Mouse (Mus musculus) midbrain, embryonic 11.5 days (tissue): ENCODE measurements around the gene Gabrb1. TPM values are rescaled to one million over a fixed set of nuclear protein-coding genes. Genes with fewer than 3 reads are reported as not detected.

ENCODE experiments used
- ATAC-seq: fragments of 200-750 bp; cut with Nextera tagmentation; 2 replicates; pipeline ENCODE4 v1.8.0; 2017; ENCODE audit warnings: moderate TSS enrichment, moderate library complexity; ENCODE audit not compliant: low FRiP score
- DNase-seq: peaks from one replicate; pipeline ENCODE4 v3.0.0; 2015; ENCODE audit warnings: low spot score; ENCODE audit errors: missing footprints
- H3K27ac ChIP-seq: fragments of 300-500 bp; sonication (generic); 2 replicates; pipeline ENCODE4 v1.5.1; 2014; ENCODE audit warnings: low read depth, low read length
- H3K27me3 ChIP-seq: fragments of 300-500 bp; sonication (generic); 2 replicates; pipeline ENCODE4 v1.6.1; 2014; ENCODE audit warnings: mild to moderate bottlenecking, low read length, moderate library complexity, mixed read lengths; ENCODE audit not compliant: control insufficient read depth, insufficient read depth
- H3K36me3 ChIP-seq: fragments of 300-500 bp; sonication (generic); 2 replicates; pipeline ENCODE4 v1.6.1; 2014; ENCODE audit warnings: mild to moderate bottlenecking, low read length, moderate library complexity, mixed read lengths; ENCODE audit not compliant: control insufficient read depth, insufficient read depth
- H3K4me1 ChIP-seq: fragments of 300-500 bp; sonication (generic); 2 replicates; pipeline ENCODE4 v1.6.1; 2014; ENCODE audit warnings: low read length; ENCODE audit not compliant: control insufficient read depth, insufficient read depth
- H3K4me2 ChIP-seq: fragments of 300-500 bp; sonication (generic); 2 replicates; pipeline ENCODE4 v1.6.1; 2014; ENCODE audit warnings: mild to moderate bottlenecking, moderate library complexity
- H3K4me3 ChIP-seq: fragments of 300-500 bp; sonication (generic); 2 replicates; pipeline ENCODE4 v1.5.1; 2014; ENCODE audit warnings: low read depth, low read length
- H3K9ac ChIP-seq: fragments of 300-500 bp; sonication (generic); 2 replicates; pipeline ENCODE4 v1.6.1; 2014; ENCODE audit warnings: low read length
- H3K9me3 ChIP-seq: fragments of 300-500 bp; sonication (generic); 2 replicates; pipeline ENCODE4 v1.6.1; 2016; ENCODE audit warnings: low read length; ENCODE audit not compliant: control insufficient read depth
- WGBS: fragments of 180-500 bp; shearing (Covaris S2); extraction: QIAGEN DNeasy Blood & Tissue Kit; methylation state at CpG from one replicate; pipeline ENCODE4 v1.1.7; 2014; 5-methylcytosine and 5-hydroxymethylcytosine counted together
- polyA plus RNA-seq: library from polyadenylated mRNA; unstranded; fragments of >200 nt; fragmentation: Nextera tagmentation; extraction: Ambion mirVana; gene quantifications from 2 replicates; pipeline ENCODE4 v1.2.1, GENCODE M21; 2014

The Gabrb1 gene
- polyA plus RNA-seq, 1 experiment from 2014 or later, result 0.90 TPM

- no peak overlapping the region for H3K4me2 ChIP-seq
- no peaks in the 10 kb centered on the region for H3K36me3 ChIP-seq
- DNase-seq (no peak), ATAC-seq (no peak)
- H3K4me3 ChIP-seq, result no peak overlapping the region
- H3K9ac ChIP-seq, result no peak overlapping the region
- H3K4me1 ChIP-seq, result peaks cover 10% of the 10 kb centered on the region
- H3K27me3 ChIP-seq, result no peaks in the 10 kb centered on the region
- H3K9me3 ChIP-seq, result no peaks in the 10 kb centered on the region
- H3K27ac ChIP-seq, result no peak overlapping the region
- WGBS, result 76% methylated on average over 6 of the region's 6 CpGs
These were observed 512.2 kb downstream of the Gabrb1 start for GRCm38 (mm10) chr5:72170067-72170466.

DNA sequence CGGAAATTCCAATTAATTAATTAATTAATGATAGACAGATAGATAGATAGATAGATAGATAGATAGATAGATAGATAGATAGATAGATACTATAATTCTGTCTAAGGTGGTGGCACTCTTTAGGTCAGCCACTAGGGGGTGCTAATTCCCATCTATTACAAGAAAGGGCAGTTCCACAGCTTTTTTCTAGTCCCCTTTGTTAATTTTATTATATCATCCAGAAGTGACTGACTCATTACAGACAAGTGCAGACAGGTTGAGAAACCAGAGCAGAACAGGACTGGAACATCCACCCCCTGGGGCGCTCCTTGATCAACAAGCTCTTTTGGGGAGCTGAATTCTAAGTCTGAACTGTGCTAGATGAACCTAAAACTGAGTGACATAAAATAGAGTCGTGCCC, 514.8 kb downstream of the Gabrb1 start:
- peaks cover 8% of the 10 kb centered on the region for H3K4me1 ChIP-seq
- no peak for ATAC-seq
- H3K9me3 ChIP-seq, result no peaks in the 10 kb centered on the region
- no peaks in the 10 kb centered on the region for H3K36me3 ChIP-seq
- WGBS, result 39% methylated on average over 3 of the region's 3 CpGs
- no peak overlapping the region for H3K27ac ChIP-seq
- no peak overlapping the region for H3K4me3 ChIP-seq
- H3K27me3 ChIP-seq, result no peaks in the 10 kb centered on the region
- H3K4me2 ChIP-seq, result no peak overlapping the region
- no peak overlapping the region for H3K9ac ChIP-seq
- peak; percentile 93 for DNase-seq

- H3K4me3 ChIP-seq, result no peak overlapping the region
- peaks cover 8% of the 10 kb centered on the region for H3K4me1 ChIP-seq
- H3K9me3 ChIP-seq, result no peaks in the 10 kb centered on the region
- no peak overlapping the region for H3K4me2 ChIP-seq
- 77% methylated on average over 1 of the region's 1 CpGs for WGBS
- no peaks in the 10 kb centered on the region for H3K27me3 ChIP-seq
- ATAC-seq, result no peak
- no peak overlapping the region for H3K9ac ChIP-seq
- H3K36me3 ChIP-seq, result no peaks in the 10 kb centered on the region
- DNase-seq, result no peak
- H3K27ac ChIP-seq, result no peak overlapping the region
These were observed 515.6 kb downstream of the Gabrb1 start for GRCm38 (mm10) chr5:72173521-72173920.

DNA sequence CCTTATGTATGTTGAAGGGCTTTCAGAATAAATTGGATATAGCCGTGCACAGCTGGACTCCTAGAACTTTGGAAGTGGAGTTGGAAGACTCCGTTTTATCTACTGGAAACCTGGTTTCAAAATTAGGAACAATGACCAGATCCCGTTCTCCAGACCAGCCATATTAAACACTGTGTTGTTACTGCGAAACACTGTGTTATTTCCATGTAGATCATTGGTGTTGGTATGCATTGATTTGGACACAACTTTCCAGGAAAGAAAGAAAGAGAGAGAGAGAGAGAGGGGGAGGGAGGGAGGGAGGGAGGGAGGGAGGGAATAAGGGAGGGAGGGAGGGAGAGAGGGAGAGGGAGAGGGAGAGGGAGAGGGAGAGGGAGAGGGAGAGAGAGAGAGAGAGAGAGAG, 517.1 kb downstream of the Gabrb1 start:
- Histone ChIP-seq H3K27ac (peak overlapping the region; percentile 72), H3K4me2 (no peak overlapping the region; the same call in 1 of the 2 replicates), H3K27me3 (no peaks in the 10 kb centered on the region), H3K36me3 (no peaks in the 10 kb centered on the region), H3K9me3 (no peaks in the 10 kb centered on the region), H3K4me3 (no peak overlapping the region), H3K4me1 (peaks cover 8% of the 10 kb centered on the region), H3K9ac (no peak overlapping the region)
- WGBS, result 36% methylated on average over 4 of the region's 4 CpGs
- ATAC-seq (peak; percentile 51), DNase-seq (peak; percentile 86)

DNA sequence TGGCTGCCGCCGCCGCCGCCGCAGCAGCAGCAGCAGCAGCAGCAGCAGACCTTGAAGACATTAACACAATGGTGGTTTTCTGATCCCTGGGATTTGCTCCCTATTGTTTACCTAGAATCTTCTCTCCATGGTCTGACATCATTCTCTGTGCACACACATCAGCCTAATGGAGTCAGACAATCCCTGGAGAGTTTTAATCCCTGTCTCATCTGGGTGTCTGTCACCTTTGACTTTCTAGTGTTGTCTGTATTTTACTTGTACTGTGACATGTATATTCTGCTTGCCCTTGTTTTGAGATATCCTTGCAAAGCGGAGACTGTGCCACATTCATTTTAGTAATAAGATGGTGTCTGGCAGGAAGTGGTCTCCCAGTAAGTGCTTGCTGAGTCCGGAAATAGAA, 517.6 kb downstream of the Gabrb1 start:
- peak overlapping the region; percentile 72 for H3K27ac ChIP-seq
- DNase-seq, result peak; percentile 95

GRCm38 (mm10) chr5:72181194-72181593, 523.3 kb downstream of the Gabrb1 start:
- H3K4me2 ChIP-seq, result no peak overlapping the region
- ATAC-seq (no peak), DNase-seq (no peak)
- 56% methylated on average over 1 of the region's 1 CpGs for WGBS
- peaks cover 2% of the 10 kb centered on the region for H3K4me1 ChIP-seq
- H3K27me3 ChIP-seq, result no peaks in the 10 kb centered on the region
- H3K9me3 ChIP-seq, result no peaks in the 10 kb centered on the region
- no peak overlapping the region for H3K27ac ChIP-seq
- H3K36me3 ChIP-seq, result no peaks in the 10 kb centered on the region
- no peak overlapping the region for H3K4me3 ChIP-seq
- no peak overlapping the region for H3K9ac ChIP-seq

More for the DNA sequence above, 517.6 kb downstream of the Gabrb1 start:
- Histone ChIP-seq H3K9ac (no peak overlapping the region), H3K4me1 (peaks cover 8% of the 10 kb centered on the region), H3K27me3 (no peaks in the 10 kb centered on the region), H3K4me2 (peak overlapping the region; percentile 29; the same call in 1 of the 2 replicates), H3K36me3 (no peaks in the 10 kb centered on the region), H3K9me3 (no peaks in the 10 kb centered on the region), H3K4me3 (no peak overlapping the region)
- 3% methylated on average over 7 of the region's 7 CpGs for WGBS
- peak; percentile 91 for ATAC-seq

DNA sequence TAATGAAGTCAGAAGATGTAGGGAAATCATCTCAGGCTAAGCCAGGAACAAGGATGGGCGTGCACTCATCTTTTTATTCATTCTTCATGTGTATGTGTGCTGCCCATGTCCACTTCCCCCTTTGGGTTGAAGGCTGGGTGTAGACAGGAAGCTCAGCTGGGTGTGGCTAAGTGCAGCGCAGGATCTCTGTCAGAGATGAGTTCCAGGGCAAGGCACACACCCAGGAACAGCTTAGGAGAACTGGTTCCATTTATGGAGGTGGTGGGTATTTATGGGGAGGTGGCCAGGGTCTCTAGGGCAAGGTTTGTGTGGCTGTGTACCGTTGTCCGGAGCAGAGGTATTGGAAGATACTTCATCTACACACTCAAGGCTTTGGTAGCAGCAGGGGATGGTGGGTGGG, 524.9 kb downstream of the Gabrb1 start:
- ATAC-seq, result no peak
- Histone ChIP-seq H3K36me3 (no peaks in the 10 kb centered on the region), H3K4me3 (no peak overlapping the region), H3K9me3 (no peaks in the 10 kb centered on the region), H3K27me3 (no peaks in the 10 kb centered on the region), H3K4me1 (no peaks in the 10 kb centered on the region), H3K27ac (no peak overlapping the region), H3K4me2 (no peak overlapping the region), H3K9ac (no peak overlapping the region)
- WGBS, result 91% methylated on average over 4 of the region's 4 CpGs
- no peak for DNase-seq

DNA sequence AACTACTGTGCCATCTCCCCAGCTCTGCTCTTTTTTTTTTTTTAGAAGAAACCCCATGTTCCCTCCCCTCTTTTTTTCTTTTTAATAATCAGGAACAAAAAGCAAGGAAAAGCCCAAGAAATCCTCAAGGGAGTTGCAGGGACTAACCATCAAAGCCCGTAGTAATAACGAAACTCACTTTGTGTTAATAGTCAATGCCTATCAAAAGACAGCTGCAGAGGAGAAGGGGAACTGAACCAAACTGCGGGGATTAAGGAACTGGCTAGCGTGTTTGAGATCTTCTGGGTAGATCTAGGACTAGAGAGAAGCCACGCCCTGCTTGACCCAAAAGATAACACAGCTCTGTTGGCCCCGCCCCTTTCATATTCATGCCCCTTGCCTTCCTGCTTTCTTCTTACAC, 526.0 kb downstream of the Gabrb1 start:
- no peak overlapping the region for H3K4me3 ChIP-seq
- H3K27ac ChIP-seq, result no peak overlapping the region
- no peaks in the 10 kb centered on the region for H3K36me3 ChIP-seq
- H3K27me3 ChIP-seq, result no peaks in the 10 kb centered on the region
- DNase-seq (no peak), ATAC-seq (no peak)
- H3K9me3 ChIP-seq, result no peaks in the 10 kb centered on the region
- H3K4me1 ChIP-seq, result no peaks in the 10 kb centered on the region
- no peak overlapping the region for H3K9ac ChIP-seq
- 83% methylated on average over 6 of the region's 6 CpGs for WGBS
- H3K4me2 ChIP-seq, result no peak overlapping the region

- WGBS, result 89% methylated on average over 13 of the region's 13 CpGs
These were observed 526.7 kb downstream of the Gabrb1 start for GRCm38 (mm10) chr5:72184437-72185100.

More at GRCm38 (mm10) chr5:72184437-72185100, 526.7 kb downstream of the Gabrb1 start:
- Histone ChIP-seq H3K4me1 (no peaks in the 10 kb centered on the region), H3K4me2 (no peak overlapping the region), H3K9me3 (no peaks in the 10 kb centered on the region), H3K27me3 (no peaks in the 10 kb centered on the region), H3K36me3 (no peaks in the 10 kb centered on the region), H3K27ac (no peak overlapping the region), H3K9ac (no peak overlapping the region), H3K4me3 (no peak overlapping the region)
- DNase-seq (peak; percentile 35), ATAC-seq (no peak)
